Mouse (Mus musculus): ENCODE data around the gene Zfp358. TPM values are rescaled to one million over a fixed set of nuclear protein-coding genes. Genes with fewer than 3 reads are reported as not detected.

Gene Zfp358
- total and polyA plus RNA-seq, 2 experiments from 2014 or later, result 64.7 to 85.3 TPM

DNA sequence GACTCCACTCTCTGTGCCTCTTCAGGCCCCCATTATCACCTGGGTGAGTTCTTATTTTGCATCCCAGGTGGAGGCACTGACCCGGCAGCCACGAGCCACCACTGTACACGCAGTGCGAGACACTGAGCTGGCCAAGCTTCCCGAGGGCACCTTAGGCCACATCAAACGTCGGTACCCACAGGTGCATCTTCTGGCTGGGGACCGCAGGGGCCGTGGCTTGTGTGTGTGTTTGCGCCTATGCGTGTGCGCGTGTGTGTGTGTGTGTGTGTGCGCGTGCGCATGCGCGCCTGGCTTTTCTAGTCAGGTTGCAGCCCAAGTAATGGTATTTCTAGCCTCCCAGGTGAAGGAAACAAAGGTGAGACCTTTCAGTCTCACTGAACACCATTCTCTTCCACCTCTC lies 39.0 kb downstream of the Zfp358 start:
- H3K4me1 ChIP-seq (ENCODE audit: insufficient read depth), result no peaks in the 10 kb centered on the region
- TF ChIP-seq CTCF (IDR thresholded peaks at IDR 0.05; ENCODE audit: low read depth), result no peak
- H3K4me2 ChIP-seq (ENCODE audit: low read depth), result no peak overlapping the region
- no peaks in the 10 kb centered on the region for H3K9me3 ChIP-seq (ENCODE audit: low read length)
- H3K27me3 ChIP-seq (ENCODE audit: insufficient read depth, low read length), result no peaks in the 10 kb centered on the region
- H3K36me3 ChIP-seq (ENCODE audit: insufficient read depth), result peaks cover 39% of the 10 kb centered on the region
- H3K27ac ChIP-seq (ENCODE audit: low read depth, low read length), result no peak overlapping the region
- no peak for ATAC-seq
- H3K4me3 ChIP-seq (ENCODE audit: low read depth, low read length), result no peak overlapping the region
- H3K9ac ChIP-seq, result no peak overlapping the region
- no peak for DNase-seq
- 97% methylated on average over 18 of the region's 18 CpGs for WGBS

DNA sequence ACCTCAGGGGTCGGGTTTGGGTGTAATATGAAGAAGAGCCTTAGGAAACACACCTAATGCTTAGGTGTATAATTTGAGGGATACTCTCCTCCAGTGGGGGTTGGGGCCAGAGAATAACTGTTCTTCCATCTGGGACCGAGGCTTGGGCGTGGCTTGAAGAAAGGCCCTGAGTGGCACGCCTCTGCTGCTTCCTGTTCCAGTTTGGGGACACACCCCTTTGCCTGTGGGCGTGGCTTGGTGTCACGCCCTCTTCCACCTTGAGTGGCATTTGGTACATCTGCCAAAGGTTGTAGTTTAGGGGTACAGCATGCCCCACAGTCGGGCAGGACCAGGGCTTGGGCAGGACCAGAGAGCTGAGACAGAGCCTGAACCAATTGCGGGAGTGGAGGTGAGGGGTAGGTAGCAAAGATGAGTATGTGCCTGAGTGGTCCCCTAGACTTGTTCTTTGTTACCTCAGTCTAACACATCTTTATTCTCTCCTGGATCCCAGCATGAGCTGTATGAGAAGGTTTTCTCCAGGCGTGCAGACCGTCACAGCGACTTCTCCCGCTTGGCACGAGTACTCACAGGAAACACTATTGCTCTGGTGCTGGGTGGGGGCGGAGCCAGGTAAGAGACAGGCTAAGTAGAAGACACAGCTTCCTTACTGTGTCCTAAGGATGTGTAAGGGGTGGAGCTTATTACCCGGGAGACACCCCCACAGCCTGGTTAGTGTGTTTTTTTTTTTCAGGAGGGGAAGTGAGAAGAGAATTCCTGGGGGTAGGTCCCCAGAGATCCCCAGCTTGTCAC lies 43.3 kb downstream of the Zfp358 start:
- no peak for TF ChIP-seq CTCF (IDR thresholded peaks at IDR 0.05; ENCODE audit: low read depth)
- Histone ChIP-seq H3K9ac (no peak overlapping the region), H3K36me3 (ENCODE audit: insufficient read depth) (peaks cover 74% of the 10 kb centered on the region), H3K27ac (ENCODE audit: low read depth, low read length) (no peak overlapping the region), H3K4me1 (ENCODE audit: insufficient read depth) (no peaks in the 10 kb centered on the region), H3K9me3 (ENCODE audit: low read length) (no peaks in the 10 kb centered on the region), H3K4me2 (ENCODE audit: low read depth) (no peak overlapping the region), H3K27me3 (ENCODE audit: insufficient read depth, low read length) (no peaks in the 10 kb centered on the region), H3K4me3 (ENCODE audit: low read depth, low read length) (no peak overlapping the region)
- ATAC-seq (no peak), DNase-seq (no peak)
- whole genome bisulfite sequencing, result 66% methylated on average over 15 of the region's 15 CpGs

DNA sequence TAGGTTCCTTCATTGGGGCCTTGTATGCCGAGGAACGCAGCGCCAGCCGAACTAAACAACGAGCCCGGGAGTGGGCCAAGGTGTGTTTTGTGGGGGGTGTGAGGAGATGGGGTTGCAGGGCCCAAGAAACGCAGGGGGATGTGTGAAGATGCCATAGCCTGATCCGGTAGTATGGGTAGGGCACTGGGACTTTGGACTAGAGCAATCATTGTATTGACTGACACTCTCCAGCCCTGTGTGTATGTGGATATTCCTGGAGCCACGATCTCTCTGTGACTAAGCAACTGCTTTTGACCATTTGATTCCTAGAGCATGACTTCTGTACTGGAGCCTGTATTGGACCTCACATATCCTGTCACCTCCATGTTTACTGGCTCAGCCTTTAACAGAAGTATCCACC lies 44.0 kb downstream of the Zfp358 start:
- 95% methylated on average over 9 of the region's 9 CpGs for WGBS
- Histone ChIP-seq H3K4me3 (ENCODE audit: low read depth, low read length) (no peak overlapping the region), H3K4me2 (ENCODE audit: low read depth) (no peak overlapping the region), H3K9ac (no peak overlapping the region), H3K27me3 (ENCODE audit: insufficient read depth, low read length) (no peaks in the 10 kb centered on the region), H3K9me3 (ENCODE audit: low read length) (no peaks in the 10 kb centered on the region), H3K27ac (ENCODE audit: low read depth, low read length) (no peak overlapping the region), H3K36me3 (ENCODE audit: insufficient read depth) (peaks cover 72% of the 10 kb centered on the region), H3K4me1 (ENCODE audit: insufficient read depth) (no peaks in the 10 kb centered on the region)
- DNase-seq (no peak), ATAC-seq (no peak)
- TF ChIP-seq CTCF (IDR thresholded peaks at IDR 0.05; ENCODE audit: low read depth), result no peak

DNA sequence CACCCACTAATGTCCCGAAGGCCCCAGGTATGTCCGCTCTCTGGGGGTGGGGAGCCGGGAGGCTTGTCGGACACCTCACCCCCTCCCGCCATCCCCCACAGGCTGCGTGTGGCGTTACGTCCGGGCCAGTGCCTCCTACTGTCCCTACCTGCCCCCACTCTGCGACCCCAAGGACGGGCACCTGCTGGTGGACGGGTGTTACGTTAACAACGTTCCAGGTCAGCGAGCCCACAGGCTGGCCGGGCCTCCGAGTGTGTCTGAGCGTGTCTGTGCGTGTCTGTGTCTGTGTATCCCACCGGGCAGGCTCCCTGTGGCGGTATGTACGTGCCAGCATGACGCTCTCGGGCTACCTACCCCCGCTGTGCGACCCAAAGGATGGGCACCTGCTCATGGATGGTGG lies 44.7 kb downstream of the Zfp358 start:
- H3K27ac ChIP-seq (ENCODE audit: low read depth, low read length), result no peak overlapping the region
- WGBS, result 95% methylated on average over 26 of the region's 26 CpGs
- no peaks in the 10 kb centered on the region for H3K4me1 ChIP-seq (ENCODE audit: insufficient read depth)
- H3K4me2 ChIP-seq (ENCODE audit: low read depth), result no peak overlapping the region
- no peaks in the 10 kb centered on the region for H3K9me3 ChIP-seq (ENCODE audit: low read length)
- peaks cover 67% of the 10 kb centered on the region for H3K36me3 ChIP-seq (ENCODE audit: insufficient read depth)
- no peak overlapping the region for H3K9ac ChIP-seq
- H3K4me3 ChIP-seq (ENCODE audit: low read depth, low read length), result no peak overlapping the region
- H3K27me3 ChIP-seq (ENCODE audit: insufficient read depth, low read length), result no peaks in the 10 kb centered on the region
- no peak for DNase-seq
- no peak for TF ChIP-seq CTCF (IDR thresholded peaks at IDR 0.05; ENCODE audit: low read depth)
- ATAC-seq, result no peak

DNA sequence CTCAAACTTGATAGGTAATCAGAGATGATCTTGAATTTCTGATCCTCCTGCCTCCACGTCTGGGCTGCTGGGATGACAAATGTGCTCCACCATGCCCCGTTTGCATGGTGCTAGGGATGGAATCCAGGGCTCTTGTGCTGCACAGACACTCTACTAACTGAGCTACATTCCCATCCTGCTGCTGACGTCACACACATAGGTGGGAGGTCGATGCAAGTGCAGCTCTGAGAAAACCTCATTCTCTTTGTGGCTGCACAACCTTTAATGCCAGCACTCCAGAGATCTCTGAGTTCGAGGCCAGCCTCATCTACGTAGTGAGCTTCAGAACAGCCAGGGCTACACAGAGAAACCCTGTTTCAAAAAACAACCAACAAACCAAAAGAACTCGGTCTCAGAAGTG lies 46.2 kb downstream of the Zfp358 start:
- no peak overlapping the region for H3K4me3 ChIP-seq (ENCODE audit: low read depth, low read length)
- H3K9me3 ChIP-seq (ENCODE audit: low read length), result no peaks in the 10 kb centered on the region
- ATAC-seq (no peak), DNase-seq (no peak)
- TF ChIP-seq CTCF (IDR thresholded peaks at IDR 0.05; ENCODE audit: low read depth), result no peak
- H3K9ac ChIP-seq, result no peak overlapping the region
- H3K4me2 ChIP-seq (ENCODE audit: low read depth), result no peak overlapping the region
- H3K27ac ChIP-seq (ENCODE audit: low read depth, low read length), result no peak overlapping the region
- 83% methylated on average over 7 of the region's 7 CpGs for WGBS
- peaks cover 77% of the 10 kb centered on the region for H3K36me3 ChIP-seq (ENCODE audit: insufficient read depth)
- no peaks in the 10 kb centered on the region for H3K27me3 ChIP-seq (ENCODE audit: insufficient read depth, low read length)
- H3K4me1 ChIP-seq (ENCODE audit: insufficient read depth), result no peaks in the 10 kb centered on the region

DNA sequence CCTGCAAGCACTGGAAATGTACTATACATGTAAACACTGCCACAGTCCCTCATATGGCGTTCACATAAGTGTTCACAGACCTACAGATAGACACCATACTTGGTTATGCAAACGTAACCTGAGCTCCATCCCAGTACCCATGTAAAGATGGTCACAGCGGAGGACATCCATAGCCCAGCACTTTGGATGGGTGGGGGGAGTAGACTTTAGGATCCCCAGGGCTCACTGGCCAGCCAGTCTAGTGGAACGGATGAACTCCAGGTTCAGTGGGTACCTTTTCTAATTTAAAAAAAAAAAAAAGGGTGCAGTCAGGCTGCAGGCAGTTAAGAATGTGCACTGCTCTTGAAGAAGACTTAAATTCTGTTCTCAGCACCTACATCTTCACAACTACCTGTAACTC lies 47.1 kb downstream of the Zfp358 start:
- no peak for DNase-seq
- H3K27me3 ChIP-seq (ENCODE audit: insufficient read depth, low read length), result no peaks in the 10 kb centered on the region
- no peak overlapping the region for H3K9ac ChIP-seq
- H3K9me3 ChIP-seq (ENCODE audit: low read length), result no peaks in the 10 kb centered on the region
- no peaks in the 10 kb centered on the region for H3K4me1 ChIP-seq (ENCODE audit: insufficient read depth)
- H3K4me2 ChIP-seq (ENCODE audit: low read depth), result no peak overlapping the region
- H3K4me3 ChIP-seq (ENCODE audit: low read depth, low read length), result no peak overlapping the region
- no peak for TF ChIP-seq CTCF (IDR thresholded peaks at IDR 0.05; ENCODE audit: low read depth)
- 94% methylated on average over 4 of the region's 4 CpGs for WGBS
- no peak for ATAC-seq
- no peak overlapping the region for H3K27ac ChIP-seq (ENCODE audit: low read depth, low read length)
- peaks cover 82% of the 10 kb centered on the region for H3K36me3 ChIP-seq (ENCODE audit: insufficient read depth)

DNA sequence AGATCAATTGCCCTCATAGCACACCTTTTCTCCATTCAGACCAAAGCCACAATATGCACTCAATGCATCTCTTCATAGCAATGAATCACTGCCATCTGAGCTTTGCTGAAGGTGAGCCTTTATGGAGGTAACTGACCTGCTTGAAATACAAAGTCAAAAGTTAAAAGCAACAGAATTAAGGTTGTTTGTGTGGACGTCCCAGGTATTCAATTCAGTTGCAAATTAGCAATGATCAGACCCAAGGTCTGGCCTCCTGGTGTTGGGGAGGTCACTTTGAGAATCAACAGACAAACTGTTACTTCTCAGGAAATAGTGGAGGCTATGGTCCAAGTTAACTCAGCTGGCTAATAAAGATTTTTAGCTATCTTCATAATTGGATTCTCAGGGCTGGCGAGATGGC lies 53.6 kb downstream of the Zfp358 start:
- Histone ChIP-seq H3K9ac (no peak overlapping the region), H3K9me3 (ENCODE audit: low read length) (no peaks in the 10 kb centered on the region), H3K4me2 (ENCODE audit: low read depth) (no peak overlapping the region), H3K27ac (ENCODE audit: low read depth, low read length) (no peak overlapping the region), H3K4me3 (ENCODE audit: low read depth, low read length) (no peak overlapping the region), H3K36me3 (ENCODE audit: insufficient read depth) (peaks cover 24% of the 10 kb centered on the region), H3K4me1 (ENCODE audit: insufficient read depth) (no peaks in the 10 kb centered on the region), H3K27me3 (ENCODE audit: insufficient read depth, low read length) (no peaks in the 10 kb centered on the region)
- no peak for TF ChIP-seq CTCF (IDR thresholded peaks at IDR 0.05; ENCODE audit: low read depth)
- ATAC-seq, result no peak
- DNase-seq, result no peak
- WGBS, result 92% methylated on average over 2 of the region's 2 CpGs

Other genes starting within 250 kb of the Zfp358 start
- 31.5 and 39.5 TPM in 2 replicates for gene Insr, start 213.5 kb upstream of the Zfp358 start, total RNA-seq (2014; rRNA removed)
- gene Insr, start 213.5 kb upstream of the Zfp358 start, polyA plus RNA-seq (2015; fragmentation: Nextera tagmentation; extraction: Ambion mirVana), result 21.5 and 36.9 TPM in 2 replicates
- 0.08 TPM in 1 of 2 replicates, not detected in the other for gene A430078G23Rik, start 139.7 kb upstream of the Zfp358 start, total RNA-seq (2014; rRNA removed)
- not detected in 2 replicates for gene A430078G23Rik, start 139.7 kb upstream of the Zfp358 start, polyA plus RNA-seq (2015; fragmentation: Nextera tagmentation; extraction: Ambion mirVana)
- gene Arhgef18, start 100.1 kb upstream of the Zfp358 start, total RNA-seq (2014; rRNA removed), result 39.4 and 41.6 TPM in 2 replicates
- gene Arhgef18, start 100.1 kb upstream of the Zfp358 start, polyA plus RNA-seq (2015; fragmentation: Nextera tagmentation; extraction: Ambion mirVana), result 4.5 and 6.8 TPM in 2 replicates
- 1.1 and 1.3 TPM in 2 replicates for gene Pex11g, start 25.5 kb upstream of the Zfp358 start, total RNA-seq (2014; rRNA removed)
- 2.0 and 2.2 TPM in 2 replicates for gene Pex11g, start 25.5 kb upstream of the Zfp358 start, polyA plus RNA-seq (2015; fragmentation: Nextera tagmentation; extraction: Ambion mirVana)
- 0.15 TPM in 1 of 2 replicates, not detected in the other for gene Tex45, start 22.3 kb upstream of the Zfp358 start, total RNA-seq (2014; rRNA removed)
- 0.18 and 0.68 TPM in 2 replicates for gene Tex45, start 22.3 kb upstream of the Zfp358 start, polyA plus RNA-seq (2015; fragmentation: Nextera tagmentation; extraction: Ambion mirVana)
- 63.5 and 77.6 TPM in 2 replicates for gene Mcoln1, start 7.3 kb downstream of the Zfp358 start, total RNA-seq (2014; rRNA removed)
- gene Mcoln1, start 7.3 kb downstream of the Zfp358 start, polyA plus RNA-seq (2015; fragmentation: Nextera tagmentation; extraction: Ambion mirVana), result 69.8 and 80.5 TPM in 2 replicates
- 42.6 and 56.4 TPM in 2 replicates for gene Pnpla6, start 22.2 kb downstream of the Zfp358 start, total RNA-seq (2014; rRNA removed)
- gene Pnpla6, start 22.2 kb downstream of the Zfp358 start, polyA plus RNA-seq (2015; fragmentation: Nextera tagmentation; extraction: Ambion mirVana), result 22.2 and 26.3 TPM in 2 replicates
- not detected in 2 replicates for gene C330021F23Rik, start 74.9 kb downstream of the Zfp358 start, total RNA-seq (2014; rRNA removed)
- 0.22 and 0.29 TPM in 2 replicates for gene C330021F23Rik, start 74.9 kb downstream of the Zfp358 start, polyA plus RNA-seq (2015; fragmentation: Nextera tagmentation; extraction: Ambion mirVana)
- 97.8 and 103 TPM in 2 replicates for gene Camsap3, start 94.2 kb downstream of the Zfp358 start, total RNA-seq (2014; rRNA removed)
- gene Camsap3, start 94.2 kb downstream of the Zfp358 start, polyA plus RNA-seq (2015; fragmentation: Nextera tagmentation; extraction: Ambion mirVana), result 36.6 and 42.4 TPM in 2 replicates
- 38.7 and 48.4 TPM in 2 replicates for gene Xab2, start 128.2 kb downstream of the Zfp358 start, total RNA-seq (2014; rRNA removed)
- gene Xab2, start 128.2 kb downstream of the Zfp358 start, polyA plus RNA-seq (2015; fragmentation: Nextera tagmentation; extraction: Ambion mirVana), result 34.6 and 37.3 TPM in 2 replicates
- 17.7 and 22.9 TPM in 2 replicates for gene Pet100, start 128.4 kb downstream of the Zfp358 start, total RNA-seq (2014; rRNA removed)
- 82.4 and 121 TPM in 2 replicates for gene Pet100, start 128.4 kb downstream of the Zfp358 start, polyA plus RNA-seq (2015; fragmentation: Nextera tagmentation; extraction: Ambion mirVana)
- not detected in 2 replicates for gene Pcp2, start 132.4 kb downstream of the Zfp358 start, total RNA-seq (2014; rRNA removed)
- gene Pcp2, start 132.4 kb downstream of the Zfp358 start, polyA plus RNA-seq (2015; fragmentation: Nextera tagmentation; extraction: Ambion mirVana), result not detected in 2 replicates
- 33.9 and 43.8 TPM in 2 replicates for gene Stxbp2, start 137.8 kb downstream of the Zfp358 start, total RNA-seq (2014; rRNA removed)
- gene Stxbp2, start 137.8 kb downstream of the Zfp358 start, polyA plus RNA-seq (2015; fragmentation: Nextera tagmentation; extraction: Ambion mirVana), result 35.5 and 44.7 TPM in 2 replicates
- 0.38 and 1.7 TPM in 2 replicates for gene Retn, start 162.6 kb downstream of the Zfp358 start, total RNA-seq (2014; rRNA removed)
- 0.42 and 0.44 TPM in 2 replicates for gene Retn, start 162.6 kb downstream of the Zfp358 start, polyA plus RNA-seq (2015; fragmentation: Nextera tagmentation; extraction: Ambion mirVana)
- gene Mcemp1, start 172.6 kb downstream of the Zfp358 start, total RNA-seq (2014; rRNA removed), result 0.19 TPM in 1 of 2 replicates, not detected in the other
- gene Mcemp1, start 172.6 kb downstream of the Zfp358 start, polyA plus RNA-seq (2015; fragmentation: Nextera tagmentation; extraction: Ambion mirVana), result 0.30 and 0.40 TPM in 2 replicates
- 9.8 and 13.7 TPM in 2 replicates for gene Fcor, start 179.2 kb downstream of the Zfp358 start, total RNA-seq (2014; rRNA removed)
- gene Fcor, start 179.2 kb downstream of the Zfp358 start, polyA plus RNA-seq (2015; fragmentation: Nextera tagmentation; extraction: Ambion mirVana), result 21.0 and 22.2 TPM in 2 replicates
- 70.5 and 72.7 TPM in 2 replicates for gene Trappc5, start 183.2 kb downstream of the Zfp358 start, total RNA-seq (2014; rRNA removed)
- gene Trappc5, start 183.2 kb downstream of the Zfp358 start, polyA plus RNA-seq (2015; fragmentation: Nextera tagmentation; extraction: Ambion mirVana), result 61.2 and 68.5 TPM in 2 replicates
- not detected in 2 replicates for gene Fcer2a, start 201.0 kb downstream of the Zfp358 start, total RNA-seq (2014; rRNA removed)
- 0.20 and 0.24 TPM in 2 replicates for gene Fcer2a, start 201.0 kb downstream of the Zfp358 start, polyA plus RNA-seq (2015; fragmentation: Nextera tagmentation; extraction: Ambion mirVana)
- gene Clec4g, start 227.5 kb downstream of the Zfp358 start, total RNA-seq (2014; rRNA removed), result not detected in 2 replicates
- 0.21 TPM in 1 of 2 replicates, not detected in the other for gene Clec4g, start 227.5 kb downstream of the Zfp358 start, polyA plus RNA-seq (2015; fragmentation: Nextera tagmentation; extraction: Ambion mirVana)